Mouse (Mus musculus) olfactory bulb, adult 2 months (tissue): ENCODE measurements at regions not wholly inside any gene's neighbourhood (a gene's known extent, or its start where the extent isn't known, plus 50 kb on each side); places are given as distances from the start of the nearest gene placed in this dataset.

Source experiments
- CTCF ChIP-seq: fragments of 200-500 bp; IDR thresholded peaks from 2 replicates; pipeline ENCODE4 v1.5.1; 2012; ENCODE audit warnings: low read depth, mild to moderate bottlenecking, low read length, moderate library complexity; ENCODE audit not compliant: insufficient read depth
- POLR2A ChIP-seq: fragments of 200-500 bp; IDR thresholded peaks from 2 replicates; pipeline ENCODE4 v1.6.1; 2012; ENCODE audit warnings: mild to moderate bottlenecking, low read depth, low read length, moderate library complexity; ENCODE audit not compliant: insufficient read depth

GRCm38 (mm10) chr17:4874459-4874858 is 119.7 kb upstream of the Arid1b start:
- TF ChIP-seq CTCF (no peak), POLR2A (no peak)
